Mouse (Mus musculus) cerebellum, adult 2 months (tissue): ENCODE data around the gene Ube2z. TPM values are rescaled to one million over a fixed set of nuclear protein-coding genes. Genes with fewer than 3 reads are reported as not detected.

Source experiments
- DNase-seq, 2 experiments: peaks; one replicate each; pipeline ENCODE4 v3.0.0; 2021
- H3K27ac ChIP-seq: fragments of 200-500 bp; 2 replicates; pipeline ENCODE4 v1.5.1; 2012; ENCODE audit warnings: low read length, control low read depth, inconsistent platforms; ENCODE audit not compliant: insufficient read depth
- H3K27me3 ChIP-seq: fragments of 200-500 bp; 2 replicates; pipeline ENCODE4 v1.6.1; 2012; ENCODE audit warnings: inconsistent platforms, mild to moderate bottlenecking, low read length, moderate library complexity; ENCODE audit not compliant: control insufficient read depth, insufficient read depth
- H3K4me1 ChIP-seq: fragments of 200-500 bp; 2 replicates; pipeline ENCODE4 v1.6.1; 2011; ENCODE audit warnings: low read length; ENCODE audit not compliant: control insufficient read depth, insufficient read depth
- H3K4me3 ChIP-seq: fragments of 200-500 bp; replicated peaks from 2 replicates; pipeline ENCODE3; 2011; ENCODE audit warnings: mild to moderate bottlenecking, low read depth, low read length, control low read depth; ENCODE audit not compliant: insufficient read depth
- CTCF ChIP-seq: fragments of 200-500 bp; IDR thresholded peaks from 2 replicates; pipeline ENCODE4 v1.5.1; 2011; ENCODE audit warnings: low read depth, mild to moderate bottlenecking, control low read depth, low read length, moderate library complexity, borderline replicate concordance; ENCODE audit not compliant: insufficient read depth
- POLR2A ChIP-seq: fragments of 200-500 bp; IDR thresholded peaks from 2 replicates; pipeline ENCODE4 v1.6.1; 2011; ENCODE audit warnings: low read length, control low read depth, borderline replicate concordance; ENCODE audit not compliant: insufficient read depth
- WGBS: fragments of 180-500 bp; shearing (Covaris S2); methylation state at CpG from one replicate; pipeline ENCODE4 v1.1.7; 2018; 5-methylcytosine and 5-hydroxymethylcytosine counted together
- polyA plus RNA-seq: library from polyadenylated mRNA; depleted of rRNA; stranded (reverse); fragments of >200 nt; gene quantifications from 2 replicates; pipeline ENCODE4 v1.2.3, GENCODE M21; 2012

The Ube2z gene
- polyA plus RNA-seq, 1 experiment, result 56.0 TPM

GRCm38 (mm10) chr11:96034596-96035052 lies 30.6 kb downstream of the Ube2z start, which contains the start of gene Snf8:
TSS of gene Snf8 (plus strand) at chr11:96034885.
- H3K4me1 ChIP-seq, result peaks cover 4% of the 10 kb centered on the region; the same call in 1 of the 2 replicates
- H3K27me3 ChIP-seq, result no peaks in the 10 kb centered on the region
- peak; percentile 94 to 96 for DNase-seq
- H3K27ac ChIP-seq, result no peak within 1 kb of the TSS
- H3K4me3 ChIP-seq, result peak within 1 kb of the TSS; percentile 83
- under 1% methylated on average over 29 of the region's 29 CpGs for WGBS
- peak; percentile 69 for TF ChIP-seq POLR2A
- no peak for TF ChIP-seq CTCF

- no peak for DNase-seq
- Histone ChIP-seq H3K27ac (no peak overlapping the region), H3K4me3 (peak overlapping the region; percentile 83), H3K27me3 (no peaks in the 10 kb centered on the region), H3K4me1 (peaks cover 4% of the 10 kb centered on the region; the same call in 1 of the 2 replicates)
- 49% methylated on average over 8 of the region's 8 CpGs for WGBS
- TF ChIP-seq CTCF, result no peak
- TF ChIP-seq POLR2A, result no peak
Measured at GRCm38 (mm10) chr11:96034116-96034515, 31.1 kb downstream of the Ube2z start.

- Histone ChIP-seq H3K4me1 (peaks cover 4% of the 10 kb centered on the region; the same call in 1 of the 2 replicates), H3K4me3 (no peak overlapping the region), H3K27me3 (no peaks in the 10 kb centered on the region), H3K27ac (no peak overlapping the region)
- DNase-seq, result no peak
- TF ChIP-seq POLR2A, result no peak
- TF ChIP-seq CTCF, result no peak
- WGBS, result 88% methylated on average over 2 of the region's 3 CpGs
Measured at GRCm38 (mm10) chr11:96033264-96033663, 31.9 kb downstream of the Ube2z start.

GRCm38 (mm10) chr11:96031701-96032100 lies 33.5 kb downstream of the Ube2z start:
- H3K27ac ChIP-seq, result no peak overlapping the region
- H3K4me3 ChIP-seq, result no peak overlapping the region
- WGBS, result 77% methylated on average over 2 of the region's 2 CpGs
- H3K4me1 ChIP-seq, result peaks cover 3% of the 10 kb centered on the region; the same call in 1 of the 2 replicates
- TF ChIP-seq CTCF (no peak), POLR2A (no peak)
- no peaks in the 10 kb centered on the region for H3K27me3 ChIP-seq
- DNase-seq, result no peak

GRCm38 (mm10) chr11:96030571-96030970 lies 34.6 kb downstream of the Ube2z start:
- Histone ChIP-seq H3K27ac (no peak overlapping the region), H3K4me3 (no peak overlapping the region), H3K27me3 (no peaks in the 10 kb centered on the region), H3K4me1 (no peaks in the 10 kb centered on the region)
- 87% methylated on average over 3 of the region's 3 CpGs for WGBS
- no peak for TF ChIP-seq POLR2A
- TF ChIP-seq CTCF, result no peak
- no peak for DNase-seq

GRCm38 (mm10) chr11:96028130-96028529 lies 37.1 kb downstream of the Ube2z start:
- Histone ChIP-seq H3K27me3 (no peaks in the 10 kb centered on the region), H3K4me1 (no peaks in the 10 kb centered on the region), H3K4me3 (no peak overlapping the region), H3K27ac (no peak overlapping the region)
- 52% methylated on average over 5 of the region's 5 CpGs for WGBS
- no peak for DNase-seq
- no peak for TF ChIP-seq CTCF
- TF ChIP-seq POLR2A, result no peak

- Histone ChIP-seq H3K4me1 (no peaks in the 10 kb centered on the region), H3K27ac (no peak overlapping the region), H3K4me3 (no peak overlapping the region), H3K27me3 (no peaks in the 10 kb centered on the region; the same call in 1 of the 2 replicates)
- DNase-seq, result no peak
- TF ChIP-seq CTCF, result no peak
- TF ChIP-seq POLR2A, result no peak
- WGBS, result 66% methylated on average over 4 of the region's 4 CpGs
Measured at GRCm38 (mm10) chr11:96020622-96021021, 44.6 kb downstream of the Ube2z start.

- no peak for DNase-seq
- H3K4me1 ChIP-seq, result no peaks in the 10 kb centered on the region
- 21% methylated on average over 9 of the region's 9 CpGs for WGBS
- H3K4me3 ChIP-seq, result no peak overlapping the region
- TF ChIP-seq POLR2A (no peak), CTCF (no peak)
- no peak overlapping the region for H3K27ac ChIP-seq
- H3K27me3 ChIP-seq, result no peaks in the 10 kb centered on the region; the same call in 1 of the 2 replicates
Measured at GRCm38 (mm10) chr11:96017941-96018351, 47.2 kb downstream of the Ube2z start.
